Mouse (Mus musculus): ENCODE data around the gene Ola1.

DNA sequence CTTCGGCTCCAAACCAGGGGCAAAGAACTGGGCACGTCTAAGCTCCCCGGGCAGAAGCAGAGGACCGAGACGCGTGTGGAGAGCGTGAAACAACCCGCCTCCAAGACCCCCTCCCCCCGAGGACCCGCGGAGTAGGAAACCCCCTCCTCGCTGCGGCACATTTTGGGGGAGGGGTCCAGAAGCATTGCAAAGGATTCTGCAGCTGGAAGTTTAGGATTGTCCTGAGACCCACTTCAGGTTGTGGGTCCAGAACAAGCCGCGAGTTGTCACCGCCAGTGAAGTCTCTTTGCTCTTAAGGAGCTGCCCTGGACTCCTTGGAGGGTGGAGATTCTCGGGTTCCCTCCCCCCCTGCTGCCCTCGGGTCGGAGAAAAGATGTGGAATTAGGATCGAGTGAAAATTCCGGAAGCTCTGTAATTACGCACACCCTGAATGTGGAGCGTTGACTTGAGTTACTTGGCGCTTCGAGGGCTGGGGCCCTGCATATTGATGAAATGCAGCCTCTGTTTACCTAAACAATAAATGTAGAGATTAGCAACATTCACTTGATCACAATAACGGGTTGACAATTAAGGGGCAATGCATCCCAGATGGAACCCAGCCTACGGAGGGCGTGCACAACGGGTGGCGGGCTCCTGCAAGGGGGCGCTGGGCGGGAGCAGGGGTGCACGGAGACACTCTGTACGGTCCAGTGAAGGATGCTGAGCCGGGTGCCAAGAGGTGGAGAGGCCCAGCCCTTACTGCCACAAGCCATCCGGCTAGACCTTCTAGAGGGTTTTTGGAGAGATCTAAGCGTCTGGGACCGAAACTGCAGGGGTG lies 45.3 kb upstream of the Ola1 start:
- TF ChIP-seq POLR2A (IDR thresholded peaks at IDR 0.05; ENCODE audit: extremely low read depth, insufficient read depth, low read length) (no peak), CTCF (IDR thresholded peaks at IDR 0.05; ENCODE audit: extremely low read depth, insufficient read depth, low read length) (no peak)
